Mouse (Mus musculus) kidney, postnatal 0 days (tissue): ENCODE data around the gene Mllt1. TPM values are rescaled to one million over a fixed set of nuclear protein-coding genes. Genes with fewer than 3 reads are reported as not detected.

Source experiments
- ATAC-seq: fragments of 200-750 bp; cut with Nextera tagmentation; replicated peaks from 2 replicates; pipeline ENCODE4 v1.8.0; 2017; ENCODE audit warnings: low read depth, moderate number of reproducible peaks, moderate TSS enrichment, moderate library complexity; ENCODE audit not compliant: low FRiP score
- DNase-seq: peaks from one replicate; pipeline ENCODE4 v3.0.0-alpha.2; 2016; ENCODE audit warnings: low spot score
- H3K27ac ChIP-seq: fragments of 300-500 bp; sonication (generic); 2 replicates; pipeline ENCODE4 v1.5.1; 2014; ENCODE audit warnings: mild to moderate bottlenecking
- H3K27me3 ChIP-seq: fragments of 300-500 bp; sonication (generic); 2 replicates; pipeline ENCODE4 v1.6.1; 2014; ENCODE audit warnings: low read length, mixed read lengths; ENCODE audit not compliant: insufficient read depth
- H3K36me3 ChIP-seq: fragments of 300-500 bp; sonication (generic); 2 replicates; pipeline ENCODE4 v1.6.1; 2014; ENCODE audit warnings: low read length, mixed read lengths; ENCODE audit not compliant: insufficient read depth
- H3K4me1 ChIP-seq: fragments of 300-500 bp; sonication (generic); replicated peaks from 2 replicates; pipeline ENCODE4 v1.6.1; 2014; ENCODE audit warnings: antibody characterized with exemption, low read length, mixed read lengths; ENCODE audit not compliant: insufficient read depth
- H3K4me2 ChIP-seq: fragments of 300-500 bp; sonication (generic); 2 replicates; pipeline ENCODE4 v1.6.1; 2014; ENCODE audit warnings: mild to moderate bottlenecking, low read length, moderate library complexity, mixed read lengths
- H3K4me3 ChIP-seq: fragments of 300-500 bp; sonication (generic); replicated peaks from 2 replicates; pipeline ENCODE4 v1.5.1; 2014; ENCODE audit warnings: low read depth, low read length
- H3K9ac ChIP-seq: fragments of 300-500 bp; sonication (generic); 2 replicates; pipeline ENCODE4 v1.6.1; 2014; ENCODE audit warnings: low read depth, low read length
- H3K9me3 ChIP-seq: fragments of 300-500 bp; sonication (generic); replicated peaks from 2 replicates; pipeline ENCODE4 v1.6.1; 2016; ENCODE audit warnings: low read length, inconsistent platforms, mixed read lengths
- CTCF ChIP-seq: IDR thresholded peaks from 2 replicates; pipeline ENCODE4 v1.5.1; 2016; ENCODE audit warnings: antibody characterized with exemption, low read depth, mild to moderate bottlenecking, moderate library complexity
- WGBS: fragments of 180-500 bp; shearing (Covaris S2); extraction: QIAGEN DNeasy Blood & Tissue Kit; methylation state at CpG from one replicate; pipeline ENCODE4 v1.1.7; 2014; 5-methylcytosine and 5-hydroxymethylcytosine counted together
- polyA plus RNA-seq: library from polyadenylated mRNA; unstranded; fragments of >200 nt; fragmentation: Nextera tagmentation; extraction: Ambion mirVana; gene quantifications from 2 replicates; pipeline ENCODE4 v1.2.1, GENCODE M21; 2015

Gene Mllt1
- polyA plus RNA-seq, 1 experiment from 2014 or later = 27.4 TPM

DNA sequence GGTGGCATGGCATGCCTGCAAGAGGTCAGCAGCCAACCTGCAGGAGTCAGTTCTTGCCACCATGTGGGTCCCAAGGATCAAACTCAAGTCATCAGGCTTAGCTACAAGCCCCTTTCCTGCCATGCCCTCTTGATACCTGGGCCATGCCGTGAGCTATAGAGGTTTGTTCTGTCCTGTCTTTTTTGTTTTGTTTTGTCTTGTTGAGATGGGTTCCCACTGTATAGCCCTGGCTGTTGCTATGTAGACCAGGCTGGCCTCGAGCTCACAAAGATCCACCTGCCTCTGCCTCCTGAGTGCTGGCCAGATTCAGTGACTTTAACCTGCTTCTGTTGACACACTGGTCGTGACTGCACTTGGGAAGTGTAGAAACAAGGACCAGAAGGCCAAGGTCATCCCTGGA, 40.2 kb upstream of the Mllt1 start:
- Histone ChIP-seq H3K27me3 (no peaks in the 10 kb centered on the region), H3K27ac (no peak overlapping the region), H3K4me1 (no peaks in the 10 kb centered on the region), H3K9ac (no peak overlapping the region), H3K36me3 (no peaks in the 10 kb centered on the region), H3K4me2 (no peak overlapping the region), H3K9me3 (no peaks in the 10 kb centered on the region), H3K4me3 (no peak overlapping the region)
- ATAC-seq (no peak), DNase-seq (no peak)
- 84% methylated on average over 3 of the region's 3 CpGs for WGBS
- TF ChIP-seq CTCF = no peak

- no peak overlapping the region for H3K4me2 ChIP-seq
- no peaks in the 10 kb centered on the region for H3K36me3 ChIP-seq
- DNase-seq (no peak), ATAC-seq (no peak)
- no peaks in the 10 kb centered on the region for H3K9me3 ChIP-seq
- H3K4me3 ChIP-seq = no peak overlapping the region
- no peaks in the 10 kb centered on the region for H3K27me3 ChIP-seq
- WGBS = 74% methylated on average over 5 of the region's 5 CpGs
- no peak for TF ChIP-seq CTCF
- no peak overlapping the region for H3K9ac ChIP-seq
- no peak overlapping the region for H3K27ac ChIP-seq
- H3K4me1 ChIP-seq = no peaks in the 10 kb centered on the region
Observed at GRCm38 (mm10) chr17:56974708-56975240, 39.6 kb upstream of the Mllt1 start.

GRCm38 (mm10) chr17:56973956-56974707, 38.9 kb upstream of the Mllt1 start:
- Histone ChIP-seq H3K36me3 (no peaks in the 10 kb centered on the region), H3K9me3 (no peaks in the 10 kb centered on the region), H3K27me3 (no peaks in the 10 kb centered on the region), H3K27ac (no peak overlapping the region), H3K4me3 (no peak overlapping the region), H3K4me2 (no peak overlapping the region), H3K9ac (no peak overlapping the region), H3K4me1 (no peaks in the 10 kb centered on the region)
- no peak for DNase-seq
- 59% methylated on average over 12 of the region's 14 CpGs for WGBS
- no peak for ATAC-seq
- no peak for TF ChIP-seq CTCF

- DNase-seq (no peak), ATAC-seq (no peak)
- Histone ChIP-seq H3K4me2 (no peak overlapping the region), H3K36me3 (no peaks in the 10 kb centered on the region), H3K4me1 (no peaks in the 10 kb centered on the region), H3K9me3 (no peaks in the 10 kb centered on the region), H3K9ac (no peak overlapping the region), H3K4me3 (no peak overlapping the region), H3K27me3 (no peaks in the 10 kb centered on the region), H3K27ac (no peak overlapping the region)
- 66% methylated on average over 5 of the region's 5 CpGs for WGBS
- no peak for TF ChIP-seq CTCF
Observed at GRCm38 (mm10) chr17:56970081-56970480, 34.9 kb upstream of the Mllt1 start.

GRCm38 (mm10) chr17:56969321-56969720, 34.1 kb upstream of the Mllt1 start:
- WGBS = 41% methylated on average over 3 of the region's 3 CpGs
- Histone ChIP-seq H3K27ac (no peak overlapping the region), H3K9ac (no peak overlapping the region), H3K36me3 (no peaks in the 10 kb centered on the region), H3K4me2 (no peak overlapping the region), H3K4me3 (no peak overlapping the region), H3K4me1 (no peaks in the 10 kb centered on the region), H3K27me3 (no peaks in the 10 kb centered on the region), H3K9me3 (no peaks in the 10 kb centered on the region)
- TF ChIP-seq CTCF = no peak
- DNase-seq (no peak), ATAC-seq (no peak)

GRCm38 (mm10) chr17:56963646-56964045, 28.4 kb upstream of the Mllt1 start:
- WGBS = 80% methylated on average over 6 of the region's 6 CpGs

More at GRCm38 (mm10) chr17:56963646-56964045, 28.4 kb upstream of the Mllt1 start:
- no peaks in the 10 kb centered on the region for H3K27me3 ChIP-seq
- H3K9ac ChIP-seq = no peak overlapping the region
- no peak for ATAC-seq
- H3K36me3 ChIP-seq = no peaks in the 10 kb centered on the region
- TF ChIP-seq CTCF = no peak
- H3K27ac ChIP-seq = no peak overlapping the region
- no peak overlapping the region for H3K4me2 ChIP-seq
- no peaks in the 10 kb centered on the region for H3K4me1 ChIP-seq
- H3K4me3 ChIP-seq = no peak overlapping the region
- H3K9me3 ChIP-seq = no peaks in the 10 kb centered on the region
- DNase-seq = no peak
